Comparison of ENCODE assay signal across 9 mouse cellular contexts in genomic region chr15:77153088-77153546, GRCm38 (mm10).
DNase-seq lines count a peak whose midpoint lies in the region; ATAC-seq lines count a peak whose summit lies in the region.
"Had no signal": no experiment of that assay in that cellular context is flagged by ENCODE, and none has a peak within 500 bp of the region (broad histone marks: within the 10 kb centered on the region; RNA-seq: fewer than 3 reads in every experiment).

No protein-coding gene starts in this region.

- peak overlapping the region; percentile 62 for H3K4me2 ChIP-seq in kidney, embryonic 14.5 days (replicated peaks; ENCODE audit: low read depth, low read length)
- H3K4me2 ChIP-seq in midbrain, embryonic 12.5 days (replicated peaks): peak overlapping the region; percentile 63

- no peaks in the 10 kb centered on the region for H3K9me3 ChIP-seq in kidney, embryonic 14.5 days (ENCODE audit: control insufficient read depth, low read length)
- no peaks in the 10 kb centered on the region for H3K9me3 ChIP-seq in midbrain, embryonic 12.5 days

- peak; percentile 45 for ATAC-seq in frontal cortex, adult (ENCODE audit: low TSS enrichment)
- peak; percentile 32 for ATAC-seq in granulocyte monocyte progenitor cell, adult 5-6 weeks (replicated peaks; ENCODE audit: poor library complexity, severe bottlenecking)
- ATAC-seq in kidney, embryonic 14.5 days (ENCODE audit: low FRiP score, low TSS enrichment): peak; percentile 79
- ATAC-seq in midbrain, embryonic 12.5 days (ENCODE audit: low FRiP score, low read depth): peak; percentile 67

- 3% methylated on average over 3 of the region's 3 CpGs for WGBS in kidney, embryonic 14.5 days
- 0% methylated on average over 3 of the region's 3 CpGs for WGBS in midbrain, embryonic 12.5 days

- H3K27ac ChIP-seq in kidney, embryonic 14.5 days (ENCODE audit: low read depth, low read length): peak overlapping the region; percentile 90
- peak overlapping the region; percentile 95 for H3K27ac ChIP-seq in midbrain, embryonic 12.5 days (replicated peaks)
- H3K27ac ChIP-seq: macrophage had no signal

- H3K4me3 ChIP-seq in kidney, embryonic 14.5 days (ENCODE audit: low read length): peak overlapping the region; percentile 50
- peak overlapping the region; percentile 56 for H3K4me3 ChIP-seq in midbrain, embryonic 12.5 days

- DNase-seq in frontal cortex, postnatal 25 days (ENCODE audit: low spot score in 2 of 2): no peak
- DNase-seq in adrenal gland, postnatal 14 days: peak; percentile 34
- DNase-seq in gastrocnemius, postnatal 4 days (ENCODE audit: low spot score in 2 of 2): no peak
- DNase-seq in right cerebral cortex, postnatal 14 days: no peak

- no peaks in the 10 kb centered on the region for H3K27me3 ChIP-seq in kidney, embryonic 14.5 days (ENCODE audit: control insufficient read depth, insufficient read depth, low read length)
- no peaks in the 10 kb centered on the region for H3K27me3 ChIP-seq in midbrain, embryonic 12.5 days

- no peaks in the 10 kb centered on the region for H3K36me3 ChIP-seq in kidney, embryonic 14.5 days (ENCODE audit: control insufficient read depth, insufficient read depth, low read length)
- H3K36me3 ChIP-seq in midbrain, embryonic 12.5 days: no peaks in the 10 kb centered on the region

- peaks cover 23% of the 10 kb centered on the region for H3K4me1 ChIP-seq in kidney, embryonic 14.5 days (ENCODE audit: control insufficient read depth, insufficient read depth, low read length)
- peaks cover 44% of the 10 kb centered on the region for H3K4me1 ChIP-seq in midbrain, embryonic 12.5 days

- peak overlapping the region; percentile 65 for H3K9ac ChIP-seq in kidney, embryonic 14.5 days (ENCODE audit: low read depth, low read length)
- H3K9ac ChIP-seq in midbrain, embryonic 12.5 days (replicated peaks): peak overlapping the region; percentile 77
